Mouse (Mus musculus) stomach, embryonic 15.5 days (tissue): ENCODE data around the gene Kirrel. TPM values are rescaled to one million over a fixed set of nuclear protein-coding genes. Genes with fewer than 3 reads are reported as not detected.

ENCODE experiments used
- ATAC-seq: fragments of 200-750 bp; cut with Nextera tagmentation; 2 replicates; pipeline ENCODE4 v1.8.0; 2017; ENCODE audit warnings: low read depth, moderate number of reproducible peaks, moderate TSS enrichment; ENCODE audit not compliant: insufficient read depth, low FRiP score
- H3K27ac ChIP-seq: fragments of 300-500 bp; sonication (generic); 2 replicates; pipeline ENCODE4 v1.5.1; 2015; ENCODE audit warnings: mild to moderate bottlenecking, inconsistent platforms
- H3K27me3 ChIP-seq: fragments of 300-500 bp; sonication (generic); replicated peaks from 2 replicates; pipeline ENCODE4 v1.6.1; 2015; ENCODE audit warnings: inconsistent platforms
- H3K36me3 ChIP-seq: fragments of 300-500 bp; sonication (generic); 2 replicates; pipeline ENCODE4 v1.6.1; 2015; ENCODE audit warnings: inconsistent platforms
- H3K4me1 ChIP-seq: fragments of 300-500 bp; sonication (generic); 2 replicates; pipeline ENCODE4 v1.6.1; 2015; ENCODE audit warnings: inconsistent platforms
- H3K4me2 ChIP-seq: fragments of 300-500 bp; sonication (generic); 2 replicates; pipeline ENCODE4 v1.6.1; 2015; ENCODE audit warnings: mild to moderate bottlenecking, inconsistent platforms
- H3K4me3 ChIP-seq: fragments of 300-500 bp; sonication (generic); replicated peaks from 2 replicates; pipeline ENCODE4 v1.5.1; 2015; ENCODE audit warnings: inconsistent platforms
- H3K9ac ChIP-seq: fragments of 300-500 bp; sonication (generic); 2 replicates; pipeline ENCODE4 v1.6.1; 2015; ENCODE audit warnings: inconsistent platforms
- H3K9me3 ChIP-seq: fragments of 300-500 bp; sonication (generic); 2 replicates; pipeline ENCODE4 v1.6.1; 2016; ENCODE audit warnings: inconsistent platforms
- WGBS: fragments of 180-500 bp; shearing (Covaris S2); methylation state at CpG from one replicate; pipeline ENCODE4 v1.1.7; 2015; 5-methylcytosine and 5-hydroxymethylcytosine counted together
- polyA plus RNA-seq: library from polyadenylated mRNA; unstranded; fragments of >200 nt; fragmentation: Nextera tagmentation; extraction: Ambion mirVana; gene quantifications from 2 replicates; pipeline ENCODE4 v1.2.1, GENCODE M21; 2015

The Kirrel gene
- polyA plus RNA-seq, 1 experiment from 2014 or later, result 13.9 TPM

GRCm38 (mm10) chr3:87164099-87164815 lies 10.3 kb downstream of the Kirrel start:
- no peaks in the 10 kb centered on the region for H3K27me3 ChIP-seq
- H3K9ac ChIP-seq, result no peak overlapping the region
- H3K4me3 ChIP-seq, result no peak overlapping the region
- WGBS, result 85% methylated on average over 6 of the region's 6 CpGs
- no peak overlapping the region for H3K4me2 ChIP-seq
- peaks cover 27% of the 10 kb centered on the region for H3K4me1 ChIP-seq
- peaks cover 3% of the 10 kb centered on the region; the same call in 1 of the 2 replicates for H3K36me3 ChIP-seq
- no peak for ATAC-seq
- peak overlapping the region; percentile 77; the same call in 1 of the 2 replicates for H3K27ac ChIP-seq
- no peaks in the 10 kb centered on the region for H3K9me3 ChIP-seq

DNA sequence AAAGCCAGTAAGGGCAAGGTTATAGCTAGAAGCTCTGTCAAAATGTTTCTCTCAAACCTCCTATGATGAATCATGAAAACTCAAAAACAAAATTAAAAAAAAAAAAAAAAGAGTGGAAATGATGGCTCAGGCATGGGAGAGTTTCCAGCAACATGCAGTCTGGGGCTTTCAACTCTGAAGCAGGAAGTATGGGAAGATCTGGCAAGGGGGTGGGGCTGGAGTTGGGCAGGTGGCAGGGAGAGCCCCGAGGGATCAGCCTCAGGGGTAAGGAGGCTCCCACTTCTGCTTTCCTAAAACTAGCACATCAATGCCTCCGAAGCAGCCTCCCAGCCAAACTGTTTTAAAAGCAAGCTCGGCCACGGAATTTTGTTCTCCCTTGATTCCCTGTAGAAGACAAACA lies 11.4 kb downstream of the Kirrel start:
- 58% methylated on average over 4 of the region's 4 CpGs for WGBS
- Histone ChIP-seq H3K4me3 (no peak overlapping the region), H3K27ac (no peak overlapping the region), H3K4me2 (no peak overlapping the region), H3K4me1 (peaks cover 32% of the 10 kb centered on the region), H3K9ac (no peak overlapping the region), H3K9me3 (no peaks in the 10 kb centered on the region), H3K27me3 (no peaks in the 10 kb centered on the region), H3K36me3 (peaks cover 3% of the 10 kb centered on the region; the same call in 1 of the 2 replicates)
- ATAC-seq, result no peak

GRCm38 (mm10) chr3:87162380-87162779 lies 12.2 kb downstream of the Kirrel start:
- Histone ChIP-seq H3K27me3 (no peaks in the 10 kb centered on the region), H3K9me3 (no peaks in the 10 kb centered on the region), H3K36me3 (peaks cover 3% of the 10 kb centered on the region; the same call in 1 of the 2 replicates), H3K4me1 (peaks cover 38% of the 10 kb centered on the region), H3K4me3 (no peak overlapping the region), H3K27ac (no peak overlapping the region), H3K4me2 (no peak overlapping the region), H3K9ac (no peak overlapping the region)
- no peak for ATAC-seq
- 67% methylated on average over 5 of the region's 5 CpGs for WGBS

DNA sequence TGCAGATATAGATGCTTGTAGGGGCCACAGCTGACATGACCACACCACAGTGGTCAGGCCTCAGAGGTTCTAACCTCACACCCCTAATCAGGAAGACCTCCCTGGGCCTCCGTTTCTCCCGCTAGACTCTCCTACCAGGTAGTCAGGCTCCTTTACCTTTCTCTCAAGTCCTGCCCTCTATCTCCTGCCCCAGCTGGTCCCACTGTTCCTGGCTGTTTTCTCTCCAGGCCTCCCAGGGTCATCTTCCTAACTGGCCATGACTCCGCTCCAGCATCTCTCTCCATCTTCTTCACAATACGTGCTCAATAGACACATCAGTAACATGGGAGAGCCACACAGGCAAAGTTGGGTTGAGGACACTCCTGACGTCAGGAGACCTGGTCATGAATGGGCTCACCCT lies 12.9 kb downstream of the Kirrel start:
- Histone ChIP-seq H3K27me3 (no peaks in the 10 kb centered on the region), H3K36me3 (peaks cover 3% of the 10 kb centered on the region; the same call in 1 of the 2 replicates), H3K4me1 (peaks cover 42% of the 10 kb centered on the region), H3K4me2 (no peak overlapping the region), H3K4me3 (no peak overlapping the region), H3K9me3 (no peaks in the 10 kb centered on the region), H3K9ac (no peak overlapping the region), H3K27ac (no peak overlapping the region)
- no peak for ATAC-seq
- WGBS, result 88% methylated on average over 5 of the region's 5 CpGs

DNA sequence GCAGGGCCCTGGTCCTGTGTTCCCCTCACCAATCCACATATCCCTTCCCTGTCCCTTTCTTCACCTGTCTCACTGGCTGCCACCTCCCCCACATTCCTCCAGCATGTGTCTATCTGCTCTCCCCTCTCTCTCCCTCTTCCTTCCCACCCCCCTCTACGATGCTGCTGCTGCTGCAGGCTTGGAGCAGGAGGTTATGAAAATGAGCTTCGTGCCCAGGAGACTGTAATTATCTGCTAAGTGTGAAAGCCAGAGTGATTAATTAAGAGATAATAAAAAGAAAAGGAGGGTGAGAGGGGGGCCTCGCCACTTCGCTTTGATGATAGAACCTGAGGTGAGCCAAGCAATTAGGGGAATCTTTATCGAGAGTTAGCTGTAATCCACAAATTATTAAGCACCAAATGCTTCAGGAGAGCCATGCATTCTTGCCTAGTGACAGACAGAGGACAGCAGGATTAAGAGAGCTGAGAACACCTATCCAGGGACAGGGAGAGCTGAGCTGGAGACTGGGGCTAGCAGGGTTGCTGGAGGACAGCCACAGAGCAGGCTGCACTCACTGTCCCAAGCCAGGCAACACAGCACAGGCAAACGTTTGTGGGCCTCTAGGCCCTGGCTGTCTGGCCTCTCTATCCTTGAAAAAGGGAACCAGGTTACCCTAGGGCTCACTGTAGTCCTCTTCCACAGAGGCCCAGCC lies 13.6 kb downstream of the Kirrel start:
- no peaks in the 10 kb centered on the region for H3K27me3 ChIP-seq
- no peak overlapping the region for H3K4me3 ChIP-seq
- no peak overlapping the region for H3K9ac ChIP-seq
- no peak overlapping the region for H3K4me2 ChIP-seq
- H3K27ac ChIP-seq, result no peak overlapping the region
- H3K36me3 ChIP-seq, result peaks cover 3% of the 10 kb centered on the region; the same call in 1 of the 2 replicates
- no peaks in the 10 kb centered on the region for H3K9me3 ChIP-seq
- H3K4me1 ChIP-seq, result peaks cover 42% of the 10 kb centered on the region
- ATAC-seq, result no peak
- whole genome bisulfite sequencing, result 53% methylated on average over 6 of the region's 6 CpGs

DNA sequence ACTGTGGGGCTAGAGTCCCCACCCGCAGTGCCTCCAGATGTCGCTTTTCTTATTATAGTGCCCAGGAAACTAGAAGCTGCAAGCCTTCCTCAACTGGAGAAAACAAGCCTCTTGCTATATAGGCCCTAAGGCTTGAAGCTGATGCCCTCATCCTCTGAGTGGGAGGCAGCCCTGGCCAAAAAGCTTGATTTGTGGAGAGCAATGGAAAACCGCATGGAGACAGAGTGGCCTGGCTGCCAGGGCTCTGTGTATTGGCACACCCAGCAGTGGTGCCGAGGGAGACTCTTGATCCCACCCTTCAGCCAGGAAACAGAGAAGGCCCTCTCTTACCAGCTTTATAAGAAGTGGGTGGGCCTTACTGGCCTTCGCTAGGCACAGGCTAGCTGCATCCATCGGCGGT lies 15.4 kb downstream of the Kirrel start:
- H3K9me3 ChIP-seq, result no peaks in the 10 kb centered on the region
- H3K27ac ChIP-seq, result peak overlapping the region; percentile 88
- WGBS, result 70% methylated on average over 7 of the region's 7 CpGs
- H3K36me3 ChIP-seq, result 0 out of 2 replicates have a peak, but pooled peaks cover 3% of the 10 kb centered on the region
- no peak overlapping the region for H3K4me3 ChIP-seq
- no peaks in the 10 kb centered on the region for H3K27me3 ChIP-seq
- H3K4me2 ChIP-seq, result no peak overlapping the region
- no peak overlapping the region for H3K9ac ChIP-seq
- no peak; the same call in 1 of the 2 replicates for ATAC-seq
- peaks cover 38% of the 10 kb centered on the region for H3K4me1 ChIP-seq

- Histone ChIP-seq H3K27me3 (no peaks in the 10 kb centered on the region), H3K36me3 (0 out of 2 replicates have a peak, but pooled peaks cover 3% of the 10 kb centered on the region), H3K9ac (no peak overlapping the region), H3K4me2 (peak overlapping the region; percentile 19; the same call in 1 of the 2 replicates), H3K27ac (peak overlapping the region; percentile 88), H3K9me3 (no peaks in the 10 kb centered on the region), H3K4me3 (no peak overlapping the region), H3K4me1 (peaks cover 41% of the 10 kb centered on the region)
- ATAC-seq, result no peak
- WGBS, result 11% methylated on average over 12 of the region's 12 CpGs
Measured at GRCm38 (mm10) chr3:87157767-87158291, 16.7 kb downstream of the Kirrel start.

- Histone ChIP-seq H3K4me1 (peaks cover 44% of the 10 kb centered on the region), H3K36me3 (0 out of 2 replicates have a peak, but pooled peaks cover 3% of the 10 kb centered on the region), H3K9me3 (no peaks in the 10 kb centered on the region), H3K27me3 (no peaks in the 10 kb centered on the region), H3K27ac (peak overlapping the region; percentile 88), H3K4me2 (no peak overlapping the region), H3K4me3 (no peak overlapping the region), H3K9ac (no peak overlapping the region)
- 49% methylated on average over 6 of the region's 6 CpGs for WGBS
- ATAC-seq, result no peak
Measured at GRCm38 (mm10) chr3:87157297-87157696, 17.2 kb downstream of the Kirrel start.

GRCm38 (mm10) chr3:87154398-87155287 lies 19.9 kb downstream of the Kirrel start:
- Histone ChIP-seq H3K27me3 (no peaks in the 10 kb centered on the region), H3K36me3 (no peaks in the 10 kb centered on the region), H3K27ac (0 out of 2 replicates have a peak overlapping the region, but pooled peaks have one; percentile 35), H3K4me2 (no peak overlapping the region), H3K4me1 (peaks cover 58% of the 10 kb centered on the region), H3K9me3 (no peaks in the 10 kb centered on the region), H3K4me3 (no peak overlapping the region), H3K9ac (no peak overlapping the region)
- WGBS, result 52% methylated on average over 15 of the region's 15 CpGs
- ATAC-seq, result no peak

- Histone ChIP-seq H3K27ac (peak overlapping the region; percentile 97), H3K4me1 (peaks cover 47% of the 10 kb centered on the region), H3K36me3 (no peaks in the 10 kb centered on the region), H3K9me3 (no peaks in the 10 kb centered on the region), H3K4me3 (no peak overlapping the region), H3K9ac (no peak overlapping the region), H3K4me2 (no peak overlapping the region), H3K27me3 (no peaks in the 10 kb centered on the region)
- ATAC-seq, result no peak
- 22% methylated on average over 2 of the region's 2 CpGs for WGBS
Measured at GRCm38 (mm10) chr3:87153038-87153437, 21.5 kb downstream of the Kirrel start.

DNA sequence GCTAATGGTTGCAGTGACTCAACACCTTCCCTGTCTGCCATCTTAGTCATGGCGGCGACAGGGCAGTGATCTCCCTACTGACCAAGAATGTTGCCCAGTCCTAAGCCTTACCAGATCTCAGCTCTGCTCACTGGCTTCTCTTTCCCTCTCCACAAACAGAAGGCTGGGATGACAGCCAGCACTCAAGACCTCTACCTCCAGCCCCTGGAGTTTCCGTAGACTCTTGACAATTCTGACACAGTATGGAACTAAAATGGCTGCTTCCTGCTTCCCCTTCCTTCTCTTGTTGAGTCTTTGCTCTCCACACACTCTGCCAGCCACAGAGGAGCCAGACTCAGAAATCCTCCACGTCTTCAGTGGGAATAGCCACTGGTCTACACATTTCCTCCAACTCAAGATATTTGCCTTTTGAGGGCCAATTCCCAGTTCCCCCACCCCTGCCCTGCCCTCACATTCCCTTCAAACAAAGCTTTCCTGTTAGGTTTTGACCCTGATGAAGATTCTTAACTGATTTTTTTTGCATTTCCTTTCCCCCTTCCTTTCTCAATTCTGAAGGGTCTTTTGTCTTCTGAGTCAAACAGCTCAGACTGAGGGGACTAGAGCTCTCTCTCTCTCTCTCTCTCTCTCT lies 22.3 kb downstream of the Kirrel start:
- no peaks in the 10 kb centered on the region for H3K27me3 ChIP-seq
- H3K4me2 ChIP-seq, result no peak overlapping the region
- ATAC-seq, result no peak
- H3K9ac ChIP-seq, result no peak overlapping the region
- WGBS, result 68% methylated on average over 4 of the region's 4 CpGs
- no peaks in the 10 kb centered on the region for H3K36me3 ChIP-seq
- H3K9me3 ChIP-seq, result no peaks in the 10 kb centered on the region
- no peak overlapping the region for H3K4me3 ChIP-seq
- peaks cover 39% of the 10 kb centered on the region for H3K4me1 ChIP-seq
- H3K27ac ChIP-seq, result peak overlapping the region; percentile 97
